8 mouse cellular contexts compared by ENCODE assay signal in genomic region chrX:48343461-48343952, GRCm38 (mm10). TPM values are rescaled to one million over a fixed set of nuclear protein-coding genes. Genes with fewer than 3 reads are reported as not detected.
A peak's percentile ranks its signal among the peaks of the same experiment; 100 is the strongest.
DNase-seq lines count a peak whose midpoint lies in the region; ATAC-seq lines count a peak whose summit lies in the region.

No protein-coding gene starts in this region.

- peak overlapping the region; percentile 70 for H3K9ac ChIP-seq in forebrain, embryonic 14.5 days (ENCODE audit: low read length)
- peak overlapping the region; percentile 66 for H3K9ac ChIP-seq in neural tube, embryonic 15.5 days (replicated peaks)

- H3K27ac ChIP-seq in forebrain, embryonic 14.5 days (ENCODE audit: low read depth, low read length), result peak overlapping the region; percentile 70; the same call in 1 of the 2 replicates
- peak overlapping the region; percentile 80 for H3K27ac ChIP-seq in neural tube, embryonic 15.5 days (replicated peaks)

- 24% methylated on average over 27 of the region's 36 CpGs for WGBS in forebrain, embryonic 14.5 days
- WGBS in neural tube, embryonic 15.5 days, result 12% methylated on average over 32 of the region's 36 CpGs

- peak overlapping the region; percentile 49 for H3K4me3 ChIP-seq in forebrain, embryonic 14.5 days (ENCODE audit: low read depth, low read length)
- peak overlapping the region; percentile 55 for H3K4me3 ChIP-seq in neural tube, embryonic 15.5 days (replicated peaks)

- H3K9me3 ChIP-seq in forebrain, embryonic 14.5 days (replicated peaks; ENCODE audit: control insufficient read depth, low read length), result no peaks in the 10 kb centered on the region
- no peaks in the 10 kb centered on the region for H3K9me3 ChIP-seq in neural tube, embryonic 15.5 days (replicated peaks)

- intact Hi-C loops in heart, postnatal 14 days (cut with DNase I), result loop anchor here (5.0 kb wide), 1 partner anchor 56 kb away; no protein-coding TSS in a partner anchor

- peak; percentile 95 for DNase-seq in ES-CJ7 (ENCODE audit: low read depth, low spot score)
- peak; percentile 85 for DNase-seq in cerebellum, adult 11 months
- DNase-seq in forebrain, embryonic 14.5 days (ENCODE audit: low spot score), result peak; percentile 95
- peak; percentile 82 to 86 for DNase-seq in heart, postnatal 14 days
- DNase-seq in layer of hippocampus, adult 11-12 months (ENCODE audit: low spot score), result peak; percentile 91
- DNase-seq in lung, adult 18-20 months, result peak; percentile 91 to 92
- peak; percentile 89 for DNase-seq in testis, postnatal 14 days (ENCODE audit: low spot score)

- peak; percentile 95 for ATAC-seq in forebrain, embryonic 14.5 days
- peak; percentile 93 for ATAC-seq in neural tube, embryonic 15.5 days (ENCODE audit: low FRiP score)

- H3K36me3 ChIP-seq in forebrain, embryonic 14.5 days (ENCODE audit: control insufficient read depth, insufficient read depth, low read length), result no peaks in the 10 kb centered on the region
- no peaks in the 10 kb centered on the region for H3K36me3 ChIP-seq in neural tube, embryonic 15.5 days

- no peaks in the 10 kb centered on the region for H3K27me3 ChIP-seq in forebrain, embryonic 14.5 days (replicated peaks; ENCODE audit: control insufficient read depth, insufficient read depth, low read length)
- H3K27me3 ChIP-seq in neural tube, embryonic 15.5 days (replicated peaks), result no peaks in the 10 kb centered on the region

- no peaks in the 10 kb centered on the region for H3K4me1 ChIP-seq in forebrain, embryonic 14.5 days (ENCODE audit: control insufficient read depth, insufficient read depth, low read length)
- peaks cover 9% of the 10 kb centered on the region; the same call in 1 of the 2 replicates for H3K4me1 ChIP-seq in neural tube, embryonic 15.5 days

- peak overlapping the region; percentile 67 for H3K4me2 ChIP-seq in forebrain, embryonic 14.5 days (ENCODE audit: low read length)
- peak overlapping the region; percentile 74 for H3K4me2 ChIP-seq in neural tube, embryonic 15.5 days

RNA-seq across cellular contexts. Expression of gene Bcorl1, which starts 2.3 kb away (rescaled TPM):
- polyA plus RNA-seq in forebrain, embryonic 14.5 days (2014; fragmentation: Nextera tagmentation; extraction: Ambion mirVana), result 4.7 and 6.6 TPM in 2 replicates
- total RNA-seq in heart, postnatal 14 days (2021), result 1 to 10 TPM; 8.2 to 8.8 TPM
- polyA plus RNA-seq in neural tube, embryonic 15.5 days (2015; fragmentation: Nextera tagmentation; extraction: Ambion mirVana), result 5.1 and 7.2 TPM in 2 replicates

Comparison
In these comparisons a context has a peak if more than half of its experiments do, and no peak if none do; other contexts are left out.
1. Peak in every context shown above with its lines: DNase-seq, ATAC-seq, H3K4me3 ChIP-seq and H3K27ac ChIP-seq.